Mouse (Mus musculus): ENCODE measurements around the gene Znrf3.

The Znrf3 gene

GRCm38 (mm10) chr11:5242158-5242557 lies 202.5 kb downstream of the Znrf3 start:
- DNase-seq (ENCODE audit: low spot score in 2 of 2), result no peak

GRCm38 (mm10) chr11:5239706-5240690 lies 204.6 kb downstream of the Znrf3 start:
- no peak for DNase-seq (ENCODE audit: low spot score in 2 of 2)

Data from right cerebral cortex, postnatal 36 days (tissue).